Mouse (Mus musculus): Measurements from ENCODE around the gene Kcnj4.

Gene Kcnj4

DNA sequence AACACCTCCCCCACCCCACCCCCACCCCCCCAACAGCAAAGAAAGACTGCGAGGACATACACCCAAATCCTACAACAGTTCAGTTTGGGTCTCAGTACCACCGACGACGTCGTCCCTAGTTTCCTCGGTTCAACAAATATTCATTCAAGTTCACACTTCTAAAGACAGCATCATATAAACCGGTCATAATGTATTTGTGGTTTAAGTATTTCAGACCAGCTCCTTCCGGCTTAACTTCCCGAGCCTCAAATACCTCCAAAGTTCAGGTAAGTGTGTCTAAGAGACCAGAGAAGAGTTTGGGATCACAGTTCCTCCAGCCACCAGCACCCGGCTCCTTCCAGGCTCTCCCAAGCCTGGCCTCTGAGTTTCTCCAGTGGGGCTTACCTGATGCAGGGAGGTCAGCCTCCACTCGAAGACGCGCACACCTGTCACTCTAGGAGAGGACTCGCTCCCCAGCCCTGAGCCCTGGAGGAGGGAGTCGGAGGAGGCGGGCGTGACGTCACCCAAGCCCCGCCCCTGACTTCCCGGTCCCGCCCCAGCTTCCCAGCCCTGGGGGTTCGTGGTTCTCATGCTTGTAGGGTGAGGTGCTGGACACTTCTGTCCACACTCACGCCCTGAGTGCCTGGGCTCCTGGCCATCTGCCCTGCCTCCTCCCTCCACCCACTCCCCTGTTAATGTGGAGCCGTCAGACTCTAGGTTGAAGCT, 49.8 kb downstream of the Kcnj4 start, which contains the start of gene Csnk1e:
Gene Csnk1e, minus strand, starts transcription at position 461 of the 705 bp plus-strand sequence.
- no peak for DNase-seq (ENCODE audit: low read depth, low spot score)

DNA sequence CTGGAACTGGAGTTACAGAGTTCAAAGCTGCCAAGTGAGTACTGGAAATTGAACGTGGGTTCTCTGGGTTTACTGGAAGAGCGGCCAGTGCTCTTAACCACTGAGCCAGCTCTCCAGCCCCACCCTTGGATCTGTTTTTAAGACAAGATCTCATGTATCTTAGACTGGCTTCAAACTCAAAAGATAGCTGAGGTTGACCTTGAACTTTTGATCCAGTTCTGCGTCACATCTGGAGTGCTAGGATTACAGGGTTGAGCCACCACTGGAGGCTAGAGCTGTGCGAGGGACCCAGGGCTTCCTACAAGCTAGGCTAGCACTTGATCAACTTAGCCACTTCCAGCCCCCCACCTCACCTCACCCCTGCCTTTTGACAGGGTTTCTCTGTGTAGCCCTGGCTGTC, 51.2 kb downstream of the Kcnj4 start:
- no peak for DNase-seq (ENCODE audit: low read depth, low spot score)

GRCm38 (mm10) chr15:79448041-79448440, 57.0 kb downstream of the Kcnj4 start:
- DNase-seq (ENCODE audit: low read depth, low spot score) = no peak

- DNase-seq (ENCODE audit: low read depth, low spot score) = peak; percentile 62
Observed at GRCm38 (mm10) chr15:79445786-79446654, 59.0 kb downstream of the Kcnj4 start.

DNA sequence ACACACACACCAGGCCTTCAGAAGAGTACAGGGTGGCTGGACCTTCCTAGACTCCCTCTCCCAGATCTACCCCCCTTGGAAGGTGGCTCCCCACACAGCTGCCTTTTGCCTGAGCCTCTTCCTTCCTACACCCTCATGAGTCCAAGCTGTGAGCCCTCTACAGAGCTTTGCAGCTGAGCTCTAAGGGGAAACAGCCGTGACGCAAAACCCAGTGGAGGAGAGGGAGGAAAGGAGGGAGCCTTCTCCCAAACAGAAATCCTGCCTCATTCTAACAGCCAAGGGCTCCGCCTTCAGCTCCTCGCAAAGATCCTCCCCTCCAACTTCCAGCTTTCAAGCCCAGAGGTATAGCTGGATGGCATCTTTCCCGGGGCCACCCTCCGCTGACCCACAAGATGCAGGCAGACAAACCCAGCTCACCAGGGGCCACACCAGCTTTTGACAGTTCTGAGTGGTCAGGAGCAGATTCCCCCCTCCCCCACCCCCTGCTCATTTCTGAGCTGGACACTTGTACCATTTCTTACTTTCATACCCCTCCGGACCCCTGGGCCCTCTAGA, 61.1 kb downstream of the Kcnj4 start:
- DNase-seq (ENCODE audit: low read depth, low spot score) = no peak

GRCm38 (mm10) chr15:79442961-79443518, 62.0 kb downstream of the Kcnj4 start:
- no peak for DNase-seq (ENCODE audit: low read depth, low spot score)

DNA sequence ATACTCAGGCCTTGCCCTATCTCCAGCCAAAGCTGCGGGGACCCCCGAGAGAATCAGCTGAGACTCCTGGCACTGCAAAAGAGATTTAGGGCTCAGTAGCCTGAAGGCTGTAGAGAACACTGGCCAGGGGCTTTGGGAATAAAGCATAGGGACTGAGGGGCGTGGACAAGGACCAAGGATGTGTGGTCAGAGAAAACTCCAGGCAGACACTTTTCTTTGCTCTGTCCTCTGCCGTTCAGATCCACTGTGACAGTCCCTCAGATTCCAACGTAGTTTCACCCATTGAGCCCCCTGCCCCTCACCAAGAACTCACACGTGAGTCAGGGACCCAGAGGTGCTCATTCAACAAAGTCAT, 62.8 kb downstream of the Kcnj4 start:
- DNase-seq (ENCODE audit: low read depth, low spot score) = no peak

GRCm38 (mm10) chr15:79441331-79442256, 63.4 kb downstream of the Kcnj4 start:
- no peak for DNase-seq (ENCODE audit: low read depth, low spot score)

DNA sequence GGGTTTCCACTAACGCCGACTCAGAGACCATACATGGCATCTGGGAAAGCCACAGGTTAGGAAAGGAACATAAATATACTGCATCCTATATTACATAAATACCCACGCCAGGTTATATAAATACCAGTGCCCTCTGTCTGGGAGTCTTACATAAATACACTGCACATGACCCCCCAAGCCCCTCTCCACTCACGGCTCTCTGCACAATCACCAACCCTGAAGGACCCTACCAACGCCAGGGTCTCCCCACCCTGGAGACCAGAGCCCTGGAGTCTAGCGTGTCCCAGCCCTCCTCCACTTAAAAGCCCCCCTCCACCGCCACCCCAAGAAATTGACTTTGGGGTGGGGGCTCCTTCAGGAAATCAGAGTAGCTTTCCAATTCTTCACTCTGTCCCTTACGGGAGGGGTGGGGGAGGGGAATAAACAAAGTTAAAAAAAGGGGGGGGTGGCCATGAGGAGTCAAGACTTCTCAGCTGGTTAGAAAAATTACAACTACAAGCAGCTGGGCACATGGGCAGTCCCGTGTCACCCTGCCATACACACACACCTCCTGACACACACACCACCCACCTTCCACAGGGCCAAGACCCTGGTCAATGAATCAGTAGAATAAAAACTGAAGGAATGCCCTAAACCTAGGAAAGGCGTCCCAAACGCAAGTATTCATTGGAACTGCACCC, 64.2 kb downstream of the Kcnj4 start:
- no peak for DNase-seq (ENCODE audit: low read depth, low spot score)

DNA sequence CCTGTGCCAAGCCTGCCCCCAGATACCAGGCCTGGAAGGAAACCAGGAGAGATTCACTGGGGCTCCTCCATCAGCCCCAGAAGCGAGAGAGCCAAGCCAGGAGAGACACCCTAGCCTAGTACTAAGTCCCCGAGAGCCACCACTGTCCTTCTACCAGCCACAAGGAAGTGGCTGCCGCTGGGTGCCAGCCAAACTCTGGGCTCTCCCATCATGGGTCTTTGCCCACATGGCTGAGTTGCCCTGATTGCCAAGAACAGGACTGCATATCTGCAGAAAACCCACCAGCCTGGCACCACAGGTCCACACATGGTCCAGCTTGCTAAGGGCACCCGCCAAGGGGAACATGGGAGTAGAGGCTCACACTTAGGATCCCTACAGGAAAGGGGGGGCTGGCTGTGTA, 64.8 kb downstream of the Kcnj4 start:
- peak; percentile 75 for DNase-seq (ENCODE audit: low read depth, low spot score)

- no peak for DNase-seq (ENCODE audit: low read depth, low spot score)
Observed at GRCm38 (mm10) chr15:79439386-79439785, 65.7 kb downstream of the Kcnj4 start.

DNA sequence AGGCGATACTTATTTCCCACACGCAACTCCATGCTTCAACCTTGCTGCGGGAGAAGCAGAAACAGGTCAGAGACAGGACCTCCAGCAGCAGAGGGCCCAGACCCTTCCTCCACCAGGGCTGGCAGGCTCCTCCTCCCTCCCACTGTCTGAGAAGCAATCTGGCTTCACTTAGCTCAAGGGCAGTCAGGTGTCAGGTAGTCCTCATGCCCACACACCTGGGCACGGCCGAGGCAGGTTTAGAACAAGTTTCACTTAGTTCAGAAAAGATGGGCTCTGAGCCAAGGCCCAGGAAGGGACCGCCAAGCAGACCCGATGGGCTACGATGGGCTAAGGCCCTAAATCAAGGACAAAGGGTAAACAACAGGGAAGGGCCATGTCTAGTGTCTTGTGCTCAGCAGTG, 66.2 kb downstream of the Kcnj4 start:
- DNase-seq (ENCODE audit: low read depth, low spot score) = no peak

DNA sequence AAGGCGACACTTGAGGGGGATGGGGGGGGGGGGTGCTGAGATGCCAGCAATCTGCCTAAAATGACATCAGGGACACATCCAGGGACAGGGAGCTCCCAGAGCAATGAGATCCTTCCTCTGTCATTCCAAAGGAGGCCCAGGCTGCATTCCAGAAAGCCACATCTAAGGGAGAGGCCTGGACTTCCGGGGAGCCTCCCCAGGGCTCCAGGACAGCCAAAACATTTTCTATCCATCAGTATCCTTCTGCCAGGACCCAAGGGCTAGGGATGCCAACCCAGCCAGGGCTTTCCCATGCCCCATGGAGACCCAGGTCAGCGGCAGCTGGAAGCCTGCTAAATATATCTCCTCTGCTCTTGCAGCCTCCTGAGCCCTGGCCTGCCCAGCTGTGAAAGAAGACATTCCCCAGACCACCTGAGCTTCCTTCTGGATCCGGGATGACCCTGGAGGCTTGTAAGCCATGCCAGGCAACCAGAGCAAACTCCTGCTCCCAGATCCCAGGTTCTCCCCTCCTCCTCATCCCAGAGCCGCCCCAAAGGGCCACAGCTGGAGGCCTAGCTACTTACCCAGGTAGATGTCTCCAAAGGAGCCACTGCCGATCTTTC, 66.7 kb downstream of the Kcnj4 start:
- DNase-seq (ENCODE audit: low read depth, low spot score) = no peak

GRCm38 (mm10) chr15:79437541-79438208, 67.4 kb downstream of the Kcnj4 start:
- DNase-seq (ENCODE audit: low read depth, low spot score) = no peak

GRCm38 (mm10) chr15:79436481-79436921, 68.5 kb downstream of the Kcnj4 start:
- no peak for DNase-seq (ENCODE audit: low read depth, low spot score)

GRCm38 (mm10) chr15:79435191-79435671, 69.8 kb downstream of the Kcnj4 start:
- peak; percentile 60 for DNase-seq (ENCODE audit: low read depth, low spot score)

Data from skeletal muscle tissue, adult 2 months (tissue).